Mouse (Mus musculus) neural tube, embryonic 11.5 days (tissue): ENCODE data around the gene Hoxa3. TPM values are rescaled to one million over a fixed set of nuclear protein-coding genes. Genes with fewer than 3 reads are reported as not detected.

Experiments used
- ATAC-seq: fragments of 200-750 bp; cut with Nextera tagmentation; 2 replicates; pipeline ENCODE4 v1.8.0; 2017; ENCODE audit warnings: moderate number of reproducible peaks, mild to moderate bottlenecking, moderate TSS enrichment, moderate library complexity; ENCODE audit not compliant: insufficient read depth, low FRiP score, low TSS enrichment
- DNase-seq: peaks from one replicate; pipeline ENCODE4 v3.0.0-alpha.2; 2015; ENCODE audit warnings: low spot score
- H3K27ac ChIP-seq: fragments of 300-500 bp; sonication (generic); 2 replicates; pipeline ENCODE4 v1.5.1; 2014; ENCODE audit warnings: low read depth, mild to moderate bottlenecking, low read length
- H3K27me3 ChIP-seq: fragments of 300-500 bp; sonication (generic); 2 replicates; pipeline ENCODE4 v1.6.1; 2014; ENCODE audit warnings: mild to moderate bottlenecking, low read length, mixed read lengths; ENCODE audit not compliant: control insufficient read depth, insufficient read depth
- H3K36me3 ChIP-seq: fragments of 300-500 bp; sonication (generic); 2 replicates; pipeline ENCODE4 v1.6.1; 2014; ENCODE audit warnings: mild to moderate bottlenecking, low read length, moderate library complexity, mixed read lengths; ENCODE audit not compliant: control insufficient read depth, insufficient read depth
- H3K4me1 ChIP-seq: fragments of 300-500 bp; sonication (generic); 2 replicates; pipeline ENCODE4 v1.6.1; 2014; ENCODE audit warnings: low read length, mixed read lengths; ENCODE audit not compliant: control insufficient read depth, insufficient read depth
- H3K4me2 ChIP-seq: fragments of 300-500 bp; sonication (generic); 2 replicates; pipeline ENCODE4 v1.6.1; 2014; ENCODE audit warnings: low read depth, mild to moderate bottlenecking, moderate library complexity
- H3K4me3 ChIP-seq: fragments of 300-500 bp; sonication (generic); 2 replicates; pipeline ENCODE4 v1.5.1; 2014; ENCODE audit warnings: low read depth, low read length
- H3K9ac ChIP-seq: fragments of 300-500 bp; sonication (generic); 2 replicates; pipeline ENCODE4 v1.6.1; 2014; ENCODE audit warnings: mild to moderate bottlenecking, low read length
- H3K9me3 ChIP-seq: fragments of 300-500 bp; sonication (generic); 2 replicates; pipeline ENCODE4 v1.6.1; 2016; ENCODE audit warnings: low read length; ENCODE audit not compliant: control insufficient read depth
- WGBS: fragments of 180-500 bp; shearing (Covaris S2); extraction: QIAGEN DNeasy Blood & Tissue Kit; methylation state at CpG from one replicate; pipeline ENCODE4 v1.1.7; 2014; 5-methylcytosine and 5-hydroxymethylcytosine counted together
- polyA plus RNA-seq: library from polyadenylated mRNA; unstranded; fragments of >200 nt; fragmentation: Nextera tagmentation; extraction: Ambion mirVana; gene quantifications from 2 replicates; pipeline ENCODE4 v1.2.1, GENCODE M21; 2014

The Hoxa3 gene
- polyA plus RNA-seq, 1 experiment from 2014 or later, result 20.2 TPM

DNA sequence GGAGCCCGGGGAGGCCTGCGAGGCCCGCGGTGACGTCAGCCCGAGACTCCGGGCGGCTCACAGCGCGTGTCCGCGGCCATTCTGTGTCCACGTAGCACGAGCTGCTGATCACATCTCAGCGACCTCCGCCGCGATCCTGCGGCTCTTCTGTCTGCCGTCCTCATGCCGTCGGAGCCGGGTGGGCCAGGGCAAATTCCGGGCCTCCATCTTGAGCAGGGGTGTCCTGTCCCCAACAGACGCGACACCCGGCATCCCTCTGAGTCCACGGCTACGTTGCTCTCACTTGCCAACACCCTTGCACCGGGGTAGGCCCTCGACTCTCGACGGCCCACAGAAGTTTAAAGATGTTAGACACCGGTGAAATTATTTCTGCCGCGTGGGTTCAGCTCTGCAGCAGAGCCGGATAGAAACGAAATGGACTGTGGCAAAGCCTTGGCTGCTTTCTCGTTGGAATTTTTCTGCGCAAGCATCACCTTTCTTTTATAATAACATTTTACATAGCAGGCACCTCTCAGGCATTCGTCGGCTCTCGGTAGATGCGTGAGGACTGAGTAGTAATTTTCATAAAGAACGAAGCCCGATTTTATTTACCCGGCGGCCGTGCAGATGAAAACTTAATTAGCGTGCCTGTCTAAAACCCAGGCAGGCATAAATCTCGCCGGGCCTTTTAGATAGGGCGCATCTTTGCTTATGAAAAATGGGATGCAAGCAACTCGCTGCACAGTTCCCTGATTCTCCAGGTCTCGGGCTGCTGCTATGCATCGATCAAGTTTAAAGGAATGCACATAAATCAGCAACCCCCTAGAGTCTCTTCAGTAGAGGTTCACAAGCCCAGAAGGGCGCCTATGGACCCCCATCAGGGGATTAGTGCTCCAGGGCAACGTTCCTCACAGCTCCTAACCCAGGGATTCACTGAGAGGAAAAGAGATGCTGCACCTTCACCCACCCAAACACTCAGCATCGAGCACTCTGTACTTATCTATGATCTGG, 40.7 kb upstream of the Hoxa3 start:
- Histone ChIP-seq H3K4me1 (no peaks in the 10 kb centered on the region), H3K9me3 (no peaks in the 10 kb centered on the region), H3K27me3 (peaks cover 89% of the 10 kb centered on the region), H3K4me3 (peak overlapping the region; percentile 16; the same call in 1 of the 2 replicates), H3K4me2 (peak overlapping the region; percentile 32), H3K36me3 (no peaks in the 10 kb centered on the region), H3K9ac (0 out of 2 replicates have a peak overlapping the region, but pooled peaks have one; percentile 11), H3K27ac (no peak overlapping the region; the same call in 1 of the 2 replicates)
- under 1% methylated on average over 59 of the region's 59 CpGs for WGBS
- ATAC-seq (no peak), DNase-seq (peak; percentile 64)

DNA sequence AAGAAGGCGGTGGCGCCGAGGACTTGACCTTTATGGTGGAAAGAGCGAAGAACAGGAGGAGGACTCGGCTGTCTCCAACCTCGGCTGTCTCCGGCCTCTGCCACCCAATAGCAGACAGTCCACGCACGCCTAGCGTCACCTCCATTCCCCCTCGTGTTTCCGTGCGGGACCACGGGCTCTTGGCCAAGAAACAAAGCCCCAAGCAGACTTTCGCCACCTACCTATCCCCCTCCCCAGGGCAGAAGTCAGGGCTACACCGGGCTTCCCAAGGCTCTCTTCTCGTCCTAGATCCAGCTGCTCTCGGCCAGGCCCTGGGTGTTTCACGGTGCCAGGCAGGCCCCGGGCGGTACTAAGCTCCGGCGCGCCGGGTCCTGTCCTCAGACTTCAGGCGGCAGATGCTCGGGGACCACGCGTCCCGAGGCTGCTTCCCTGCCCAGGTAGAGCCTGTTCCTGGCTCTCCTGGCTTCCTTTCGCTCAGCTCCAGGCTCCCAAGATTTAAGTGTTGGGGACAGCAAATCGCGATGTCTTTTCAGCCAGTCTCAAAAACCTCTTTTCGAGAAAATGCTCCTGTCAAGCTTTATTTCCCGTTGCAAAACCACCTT, 39.7 kb upstream of the Hoxa3 start:
- DNase-seq (peak; percentile 67), ATAC-seq (no peak)
- under 1% methylated on average over 35 of the region's 35 CpGs for WGBS
- H3K4me3 ChIP-seq, result peak overlapping the region; percentile 10; the same call in 1 of the 2 replicates
- H3K9ac ChIP-seq, result peak overlapping the region; percentile 23
- H3K4me2 ChIP-seq, result peak overlapping the region; percentile 35
- no peaks in the 10 kb centered on the region for H3K4me1 ChIP-seq
- H3K27me3 ChIP-seq, result peaks cover 89% of the 10 kb centered on the region
- H3K27ac ChIP-seq, result no peak overlapping the region
- H3K36me3 ChIP-seq, result no peaks in the 10 kb centered on the region
- no peaks in the 10 kb centered on the region for H3K9me3 ChIP-seq

- peak overlapping the region; percentile 23 for H3K9ac ChIP-seq
- ATAC-seq (no peak), DNase-seq (peak; percentile 47)
- under 1% methylated on average over 24 of the region's 24 CpGs for WGBS
- H3K4me1 ChIP-seq, result no peaks in the 10 kb centered on the region
- peak overlapping the region; percentile 3; the same call in 1 of the 2 replicates for H3K4me3 ChIP-seq
- no peaks in the 10 kb centered on the region for H3K36me3 ChIP-seq
- peak overlapping the region; percentile 35 for H3K4me2 ChIP-seq
- peaks cover 89% of the 10 kb centered on the region for H3K27me3 ChIP-seq
- H3K27ac ChIP-seq, result no peak overlapping the region
- H3K9me3 ChIP-seq, result no peaks in the 10 kb centered on the region
Observed at GRCm38 (mm10) chr6:52252016-52252774, 39.1 kb upstream of the Hoxa3 start.

GRCm38 (mm10) chr6:52251177-52251879, 38.2 kb upstream of the Hoxa3 start:
- H3K4me3 ChIP-seq, result no peak overlapping the region
- 0 out of 2 replicates have a peak, but pooled peaks cover 3% of the 10 kb centered on the region for H3K4me1 ChIP-seq
- H3K9ac ChIP-seq, result no peak overlapping the region
- 0 out of 2 replicates have a peak overlapping the region, but pooled peaks have one; percentile 12 for H3K4me2 ChIP-seq
- ATAC-seq (no peak), DNase-seq (peak; percentile 13)
- peaks cover 91% of the 10 kb centered on the region for H3K27me3 ChIP-seq
- no peak overlapping the region for H3K27ac ChIP-seq
- H3K9me3 ChIP-seq, result no peaks in the 10 kb centered on the region
- H3K36me3 ChIP-seq, result no peaks in the 10 kb centered on the region
- WGBS, result 8% methylated on average over 7 of the region's 7 CpGs

- ATAC-seq, result no peak
- no peaks in the 10 kb centered on the region for H3K9me3 ChIP-seq
- H3K9ac ChIP-seq, result peak overlapping the region; percentile 39; the same call in 1 of the 2 replicates
- H3K4me1 ChIP-seq, result 0 out of 2 replicates have a peak, but pooled peaks cover 4% of the 10 kb centered on the region
- 0% methylated on average over 4 of the region's 4 CpGs for WGBS
- no peaks in the 10 kb centered on the region for H3K36me3 ChIP-seq
- H3K4me3 ChIP-seq, result peak overlapping the region; percentile 15; the same call in 1 of the 2 replicates
- peak overlapping the region; percentile 26 for H3K4me2 ChIP-seq
- DNase-seq, result peak; percentile 16
- H3K27me3 ChIP-seq, result peaks cover 93% of the 10 kb centered on the region
- H3K27ac ChIP-seq, result no peak overlapping the region
Observed at GRCm38 (mm10) chr6:52249826-52250225, 36.7 kb upstream of the Hoxa3 start.

- H3K4me1 ChIP-seq, result 0 out of 2 replicates have a peak, but pooled peaks cover 4% of the 10 kb centered on the region
Observed at GRCm38 (mm10) chr6:52249415-52249738, 36.2 kb upstream of the Hoxa3 start.

GRCm38 (mm10) chr6:52248638-52249414, 35.7 kb upstream of the Hoxa3 start:
- DNase-seq (peak; percentile 43), ATAC-seq (no peak)
- Histone ChIP-seq H3K4me3 (peak overlapping the region; percentile 15), H3K36me3 (no peaks in the 10 kb centered on the region), H3K27me3 (peaks cover 97% of the 10 kb centered on the region), H3K4me1 (0 out of 2 replicates have a peak, but pooled peaks cover 4% of the 10 kb centered on the region), H3K9ac (peak overlapping the region; percentile 39; the same call in 1 of the 2 replicates), H3K27ac (no peak overlapping the region), H3K4me2 (peak overlapping the region; percentile 26), H3K9me3 (no peaks in the 10 kb centered on the region)
- 1% methylated on average over 27 of the region's 27 CpGs for WGBS

More at GRCm38 (mm10) chr6:52249415-52249738, 36.2 kb upstream of the Hoxa3 start:
- peak overlapping the region; percentile 39; the same call in 1 of the 2 replicates for H3K9ac ChIP-seq
- H3K4me3 ChIP-seq, result peak overlapping the region; percentile 15; the same call in 1 of the 2 replicates
- no peaks in the 10 kb centered on the region for H3K9me3 ChIP-seq
- no peaks in the 10 kb centered on the region for H3K36me3 ChIP-seq
- ATAC-seq (no peak), DNase-seq (no peak)
- under 1% methylated on average over 16 of the region's 16 CpGs for WGBS
- H3K4me2 ChIP-seq, result peak overlapping the region; percentile 26
- H3K27ac ChIP-seq, result no peak overlapping the region
- peaks cover 96% of the 10 kb centered on the region for H3K27me3 ChIP-seq
